Mouse (Mus musculus) liver, embryonic 12.5 days (tissue): ENCODE data around the gene Erc2. TPM values are rescaled to one million over a fixed set of nuclear protein-coding genes. Genes with fewer than 3 reads are reported as not detected.

ENCODE experiments used
- ATAC-seq: fragments of 200-750 bp; cut with Nextera tagmentation; 2 replicates; pipeline ENCODE4 v1.8.0; 2017; ENCODE audit warnings: moderate number of reproducible peaks, mild to moderate bottlenecking, moderate library complexity
- H3K27ac ChIP-seq: fragments of 300-500 bp; sonication (generic); 2 replicates; pipeline ENCODE4 v1.5.1; 2016; ENCODE audit warnings: mild to moderate bottlenecking
- H3K27me3 ChIP-seq: fragments of 300-500 bp; sonication (generic); replicated peaks from 2 replicates; pipeline ENCODE4 v1.6.1; 2016; ENCODE audit warnings: mild to moderate bottlenecking, moderate library complexity
- H3K36me3 ChIP-seq: fragments of 300-500 bp; sonication (generic); 2 replicates; pipeline ENCODE4 v1.6.1; 2016; ENCODE audit warnings: mild to moderate bottlenecking, moderate library complexity
- H3K4me1 ChIP-seq: fragments of 300-500 bp; sonication (generic); 2 replicates; pipeline ENCODE4 v1.6.1; 2016
- H3K4me2 ChIP-seq: fragments of 300-500 bp; sonication (generic); 2 replicates; pipeline ENCODE4 v1.6.1; 2016; ENCODE audit warnings: mild to moderate bottlenecking, moderate library complexity
- H3K4me3 ChIP-seq: fragments of 300-500 bp; sonication (generic); 2 replicates; pipeline ENCODE4 v1.5.1; 2016; ENCODE audit warnings: mild to moderate bottlenecking, moderate library complexity
- H3K9ac ChIP-seq: fragments of 300-500 bp; sonication (generic); 2 replicates; pipeline ENCODE4 v1.6.1; 2016; ENCODE audit warnings: mild to moderate bottlenecking, moderate library complexity
- H3K9me3 ChIP-seq: fragments of 300-500 bp; sonication (generic); replicated peaks from 2 replicates; pipeline ENCODE4 v1.6.1; 2016; ENCODE audit warnings: mild to moderate bottlenecking, moderate library complexity
- WGBS: fragments of 180-500 bp; shearing (Covaris S2); methylation state at CpG from one replicate; pipeline ENCODE4 v1.1.7; 2016; ENCODE audit not compliant: insufficient replicate concordance; 5-methylcytosine and 5-hydroxymethylcytosine counted together
- polyA plus RNA-seq: library from polyadenylated mRNA; unstranded; fragments of >200 nt; fragmentation: Nextera tagmentation; extraction: Ambion mirVana; gene quantifications from 2 replicates; pipeline ENCODE4 v1.2.1, GENCODE M21; 2016

Gene Erc2
- polyA plus RNA-seq, 1 experiment from 2014 or later: 0.77 TPM

GRCm38 (mm10) chr14:28304131-28304530 lies 681.9 kb downstream of the Erc2 start:
- Histone ChIP-seq H3K9me3 (no peaks in the 10 kb centered on the region), H3K27me3 (no peaks in the 10 kb centered on the region), H3K9ac (no peak overlapping the region), H3K4me3 (no peak overlapping the region), H3K27ac (no peak overlapping the region), H3K4me2 (no peak overlapping the region), H3K36me3 (no peaks in the 10 kb centered on the region), H3K4me1 (no peaks in the 10 kb centered on the region)
- 65% methylated on average over 5 of the region's 5 CpGs for WGBS
- ATAC-seq: no peak

DNA sequence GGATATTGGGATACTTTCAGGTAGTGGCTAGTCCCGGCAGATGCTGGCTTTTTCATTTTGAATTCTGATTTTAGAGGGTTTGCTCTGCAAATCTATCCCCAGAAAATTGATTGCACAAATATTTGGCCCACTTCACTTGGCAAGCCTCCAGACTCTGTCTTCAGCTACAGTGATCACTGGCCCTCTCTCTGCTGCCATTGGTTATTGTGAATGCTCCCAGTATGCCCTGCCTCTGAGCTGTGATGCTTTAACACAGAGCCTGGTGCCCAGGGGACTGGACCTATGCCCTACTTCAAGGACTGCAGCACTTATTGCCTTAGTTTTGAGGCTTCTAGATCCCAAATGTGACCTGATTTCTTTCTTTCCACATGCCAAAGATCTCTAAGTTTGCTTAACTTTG lies 686.4 kb downstream of the Erc2 start:
- Histone ChIP-seq H3K27me3 (no peaks in the 10 kb centered on the region), H3K4me3 (no peak overlapping the region), H3K4me1 (no peaks in the 10 kb centered on the region), H3K9me3 (no peaks in the 10 kb centered on the region), H3K9ac (no peak overlapping the region), H3K4me2 (no peak overlapping the region), H3K36me3 (no peaks in the 10 kb centered on the region), H3K27ac (no peak overlapping the region)
- 67% methylated on average over 1 of the region's 1 CpGs for WGBS
- ATAC-seq: no peak

GRCm38 (mm10) chr14:28316851-28317250 lies 694.6 kb downstream of the Erc2 start:
- Histone ChIP-seq H3K4me3 (no peak overlapping the region), H3K4me2 (no peak overlapping the region), H3K9me3 (no peaks in the 10 kb centered on the region), H3K27ac (no peak overlapping the region), H3K9ac (no peak overlapping the region), H3K36me3 (no peaks in the 10 kb centered on the region), H3K4me1 (no peaks in the 10 kb centered on the region), H3K27me3 (no peaks in the 10 kb centered on the region)
- WGBS: 80% methylated on average over 7 of the region's 7 CpGs
- ATAC-seq: no peak

DNA sequence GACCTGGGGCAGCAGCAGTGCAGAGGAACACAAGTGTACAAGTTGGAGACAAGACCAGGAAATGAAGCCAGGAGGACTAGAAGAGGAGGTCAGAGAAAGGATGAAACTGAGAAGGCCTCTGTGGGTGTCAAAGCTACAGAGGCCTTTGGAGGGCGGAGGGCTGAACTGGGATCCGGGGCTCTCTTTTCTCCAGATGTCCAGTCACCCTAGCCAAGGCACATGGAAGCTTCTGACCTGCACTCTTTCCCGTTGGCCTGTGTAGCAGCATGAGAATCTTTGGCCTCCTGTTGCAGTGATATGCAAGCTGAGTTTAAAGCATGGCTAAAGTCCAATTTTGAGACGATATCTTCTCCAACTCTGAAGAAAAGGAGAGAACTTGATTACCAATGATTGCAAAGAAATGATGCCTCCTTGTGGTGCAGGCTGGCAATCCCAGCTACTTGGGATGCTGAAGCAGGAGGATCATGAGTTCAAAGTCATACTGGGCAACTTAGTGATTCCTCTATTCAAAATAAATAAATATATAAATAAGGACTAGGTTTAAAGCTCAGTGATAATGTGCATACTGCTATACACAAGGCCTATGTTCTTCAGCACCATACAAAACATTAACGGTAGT lies 699.8 kb downstream of the Erc2 start:
- Histone ChIP-seq H3K27ac (no peak overlapping the region), H3K9me3 (no peaks in the 10 kb centered on the region), H3K9ac (no peak overlapping the region), H3K4me1 (no peaks in the 10 kb centered on the region), H3K4me2 (no peak overlapping the region), H3K27me3 (no peaks in the 10 kb centered on the region), H3K36me3 (no peaks in the 10 kb centered on the region), H3K4me3 (no peak overlapping the region)
- no peak for ATAC-seq
- WGBS: 62% methylated on average over 5 of the region's 5 CpGs

DNA sequence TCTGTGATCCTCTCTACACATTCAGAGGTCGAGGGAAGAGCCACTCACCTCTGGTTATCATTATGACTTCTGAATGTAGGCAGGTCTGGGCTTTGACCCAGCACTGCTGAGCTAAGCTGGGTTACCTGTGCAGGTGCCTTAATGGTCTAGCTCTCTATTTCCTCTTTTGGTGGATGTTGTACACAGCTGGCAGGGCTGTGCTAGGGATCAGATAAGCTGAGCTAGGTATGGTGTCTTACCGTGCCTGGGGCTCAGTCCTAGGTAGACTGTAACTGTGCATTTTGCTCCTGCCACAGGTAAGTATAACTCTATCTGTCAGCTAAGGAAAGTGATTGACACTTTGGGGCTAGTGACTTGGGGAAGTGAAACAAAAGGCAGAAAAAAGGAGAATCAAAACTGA lies 701.0 kb downstream of the Erc2 start:
- Histone ChIP-seq H3K4me2 (no peak overlapping the region), H3K9me3 (no peaks in the 10 kb centered on the region), H3K36me3 (no peaks in the 10 kb centered on the region), H3K27ac (no peak overlapping the region), H3K9ac (no peak overlapping the region), H3K4me1 (no peaks in the 10 kb centered on the region), H3K27me3 (no peaks in the 10 kb centered on the region), H3K4me3 (no peak overlapping the region)
- 61% methylated on average over 2 of the region's 2 CpGs for WGBS
- ATAC-seq: no peak

DNA sequence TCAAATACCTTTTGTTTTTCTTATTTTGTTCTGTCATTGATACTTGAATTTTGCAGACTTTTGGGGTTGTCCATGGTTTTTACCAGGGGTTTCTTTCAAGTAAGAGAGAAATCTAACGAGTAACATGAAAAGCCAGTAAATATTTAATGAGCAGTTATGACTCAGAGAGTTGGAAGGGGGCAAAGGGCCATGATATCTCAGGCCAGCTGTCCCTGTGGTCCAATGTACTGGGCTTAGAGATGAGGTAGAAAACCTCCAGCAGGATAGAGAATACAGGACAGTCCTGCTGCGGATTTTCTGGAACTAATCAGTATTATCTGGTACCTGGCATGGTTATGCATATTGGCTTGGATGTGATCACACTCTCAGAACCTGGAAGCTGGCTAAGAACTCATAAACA lies 701.5 kb downstream of the Erc2 start:
- H3K9ac ChIP-seq: no peak overlapping the region
- H3K36me3 ChIP-seq: no peaks in the 10 kb centered on the region
- no peaks in the 10 kb centered on the region for H3K4me1 ChIP-seq
- H3K27ac ChIP-seq: no peak overlapping the region
- WGBS: 43% methylated on average over 2 of the region's 2 CpGs
- no peak for ATAC-seq
- H3K4me2 ChIP-seq: no peak overlapping the region
- no peaks in the 10 kb centered on the region for H3K9me3 ChIP-seq
- H3K4me3 ChIP-seq: no peak overlapping the region
- no peaks in the 10 kb centered on the region for H3K27me3 ChIP-seq

DNA sequence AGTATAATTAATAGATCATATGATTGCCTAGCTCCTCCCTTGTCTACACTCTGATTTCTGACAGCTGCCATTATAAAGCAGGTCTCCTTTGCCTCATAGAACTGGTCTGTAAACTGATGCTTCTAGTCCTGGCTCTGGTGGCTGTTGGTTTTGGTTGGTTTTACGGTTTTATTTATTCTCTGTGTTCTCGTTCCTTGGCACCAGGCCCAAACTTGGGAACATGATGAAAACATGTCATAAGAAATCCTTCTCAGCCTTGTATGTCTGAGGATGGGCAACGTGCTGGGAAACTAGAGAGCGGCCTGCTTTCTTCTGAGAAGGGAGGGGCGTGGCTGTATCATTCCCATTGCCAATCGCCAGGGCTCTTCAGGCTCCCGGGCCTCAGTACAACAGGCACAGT lies 704.2 kb downstream of the Erc2 start:
- Histone ChIP-seq H3K36me3 (no peaks in the 10 kb centered on the region), H3K27me3 (no peaks in the 10 kb centered on the region), H3K9me3 (no peaks in the 10 kb centered on the region), H3K4me1 (no peaks in the 10 kb centered on the region), H3K4me2 (no peak overlapping the region), H3K9ac (no peak overlapping the region), H3K4me3 (no peak overlapping the region), H3K27ac (no peak overlapping the region)
- ATAC-seq: no peak
- 59% methylated on average over 7 of the region's 7 CpGs for WGBS

DNA sequence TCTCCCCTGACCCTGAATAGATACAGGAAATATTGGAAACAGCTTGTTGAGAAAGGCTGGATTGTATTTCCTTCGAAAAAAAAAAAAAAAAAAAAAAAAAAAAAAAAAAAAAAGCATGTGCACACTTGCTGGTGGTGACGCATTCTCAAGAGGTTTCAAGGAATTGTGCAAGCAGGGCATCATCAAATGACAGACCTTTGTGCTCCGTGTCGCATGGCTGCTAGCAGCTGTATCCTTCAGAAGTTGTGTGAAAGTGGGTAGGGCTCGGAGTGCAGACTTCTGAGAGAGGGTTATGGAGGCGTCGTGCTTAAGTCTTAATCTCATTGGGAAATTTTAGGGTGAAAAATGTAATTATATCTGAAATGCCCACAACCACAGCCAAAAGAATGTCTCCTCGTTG lies 706.3 kb downstream of the Erc2 start:
- WGBS: 52% methylated on average over 8 of the region's 8 CpGs
- Histone ChIP-seq H3K27ac (no peak overlapping the region), H3K27me3 (no peaks in the 10 kb centered on the region), H3K4me1 (no peaks in the 10 kb centered on the region), H3K9me3 (no peaks in the 10 kb centered on the region), H3K36me3 (no peaks in the 10 kb centered on the region), H3K4me2 (no peak overlapping the region), H3K9ac (no peak overlapping the region), H3K4me3 (no peak overlapping the region)
- no peak for ATAC-seq

DNA sequence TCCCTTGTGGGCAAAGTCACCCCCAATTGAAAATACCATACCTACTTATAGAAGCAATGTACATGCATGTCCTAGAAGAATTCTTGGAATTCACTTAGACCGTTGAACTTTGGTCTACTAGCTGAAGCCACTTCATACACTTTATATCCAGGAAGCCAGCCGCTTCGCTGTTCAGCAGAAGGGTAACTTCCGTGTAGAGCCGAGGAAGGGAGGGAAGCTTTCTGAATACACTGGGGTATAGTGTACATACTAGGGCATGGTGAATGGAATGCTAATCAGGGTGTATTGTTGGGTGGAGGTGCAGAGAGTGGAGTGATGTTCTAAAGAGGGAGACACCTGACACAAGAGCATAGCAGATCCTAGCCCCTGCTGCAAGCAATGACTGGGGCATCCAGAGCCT lies 708.9 kb downstream of the Erc2 start:
- Histone ChIP-seq H3K4me2 (no peak overlapping the region), H3K36me3 (no peaks in the 10 kb centered on the region), H3K4me3 (no peak overlapping the region), H3K9me3 (no peaks in the 10 kb centered on the region), H3K9ac (no peak overlapping the region), H3K27ac (no peak overlapping the region), H3K4me1 (no peaks in the 10 kb centered on the region), H3K27me3 (no peaks in the 10 kb centered on the region)
- ATAC-seq: no peak
- WGBS: 70% methylated on average over 5 of the region's 5 CpGs

GRCm38 (mm10) chr14:28332351-28332953 lies 710.2 kb downstream of the Erc2 start:
- Histone ChIP-seq H3K27ac (no peak overlapping the region), H3K4me2 (no peak overlapping the region), H3K4me3 (no peak overlapping the region), H3K4me1 (no peaks in the 10 kb centered on the region), H3K27me3 (no peaks in the 10 kb centered on the region), H3K36me3 (no peaks in the 10 kb centered on the region), H3K9me3 (no peaks in the 10 kb centered on the region), H3K9ac (no peak overlapping the region)
- WGBS: 41% methylated on average over 3 of the region's 3 CpGs
- no peak for ATAC-seq

GRCm38 (mm10) chr14:28339146-28339545 lies 716.9 kb downstream of the Erc2 start:
- Histone ChIP-seq H3K4me3 (no peak overlapping the region), H3K27ac (no peak overlapping the region), H3K4me1 (no peaks in the 10 kb centered on the region), H3K9me3 (no peaks in the 10 kb centered on the region), H3K36me3 (no peaks in the 10 kb centered on the region), H3K9ac (no peak overlapping the region), H3K27me3 (no peaks in the 10 kb centered on the region), H3K4me2 (no peak overlapping the region)
- 57% methylated on average over 3 of the region's 3 CpGs for whole genome bisulfite sequencing
- ATAC-seq: no peak

DNA sequence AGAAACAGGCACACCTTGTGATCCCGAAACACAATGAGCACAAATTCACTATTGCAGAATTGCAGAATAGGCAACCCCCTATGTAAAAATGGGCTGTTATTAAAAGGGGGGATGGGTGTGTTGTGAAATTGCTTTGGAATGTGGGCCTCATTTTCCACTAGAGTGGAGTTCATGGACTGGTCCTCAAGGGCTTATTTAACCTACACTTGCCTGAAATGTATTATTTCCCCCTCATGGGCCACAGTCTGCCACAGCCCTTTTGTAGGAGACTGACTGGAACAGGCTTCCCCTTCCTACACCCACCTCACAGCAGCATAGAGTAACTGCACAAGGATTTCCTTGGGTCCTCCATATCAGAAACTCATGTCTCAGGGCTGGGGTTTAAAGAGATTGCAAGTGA lies 726.9 kb downstream of the Erc2 start:
- Histone ChIP-seq H3K9ac (no peak overlapping the region), H3K27ac (no peak overlapping the region), H3K9me3 (no peaks in the 10 kb centered on the region), H3K4me1 (no peaks in the 10 kb centered on the region), H3K36me3 (no peaks in the 10 kb centered on the region), H3K4me3 (no peak overlapping the region), H3K27me3 (no peaks in the 10 kb centered on the region), H3K4me2 (no peak overlapping the region)
- WGBS: 70% methylated on average over 1 of the region's 1 CpGs
- ATAC-seq: no peak

GRCm38 (mm10) chr14:28356031-28356430 lies 733.8 kb downstream of the Erc2 start:
- no peaks in the 10 kb centered on the region for H3K27me3 ChIP-seq
- H3K4me3 ChIP-seq: no peak overlapping the region
- H3K9me3 ChIP-seq: no peaks in the 10 kb centered on the region
- no peak overlapping the region for H3K27ac ChIP-seq
- H3K36me3 ChIP-seq: no peaks in the 10 kb centered on the region
- ATAC-seq: no peak
- no peaks in the 10 kb centered on the region for H3K4me1 ChIP-seq
- no peak overlapping the region for H3K9ac ChIP-seq
- H3K4me2 ChIP-seq: no peak overlapping the region
